Mouse (Mus musculus): ENCODE results near the gene Coq4.
A peak's percentile ranks its signal among the peaks of the same experiment; 100 is the strongest.

The Coq4 gene

GRCm38 (mm10) chr2:29787104-29787917 lies at the start of gene Coq4:
TSS of gene Coq4 (plus strand) at chr2:29787493.
- TF ChIP-seq NANOG (IDR thresholded peaks at IDR 0.05; ENCODE audit: borderline replicate concordance, low read length) (no peak), CTCF (conservative IDR thresholded peaks at IDR 0.05; ENCODE audit: low read length) (no peak), POU5F1 (IDR thresholded peaks at IDR 0.05; ENCODE audit: borderline replicate concordance, low read length) (no peak)
- Histone ChIP-seq H3K4me1 (replicated peaks; ENCODE audit: low read depth, low read length) (peaks cover 53% of the 10 kb centered on the region), H3K27me3 (ENCODE audit: insufficient read depth, low read length) (no peaks in the 10 kb centered on the region), H3K4me3 (replicated peaks; ENCODE audit: low read length) (peak within 1 kb of the TSS; percentile 93), H3K9me3 (ENCODE audit: low read length) (no peaks in the 10 kb centered on the region), H3K36me3 (ENCODE audit: insufficient read depth, low read length) (peaks cover 70% of the 10 kb centered on the region)

DNA sequence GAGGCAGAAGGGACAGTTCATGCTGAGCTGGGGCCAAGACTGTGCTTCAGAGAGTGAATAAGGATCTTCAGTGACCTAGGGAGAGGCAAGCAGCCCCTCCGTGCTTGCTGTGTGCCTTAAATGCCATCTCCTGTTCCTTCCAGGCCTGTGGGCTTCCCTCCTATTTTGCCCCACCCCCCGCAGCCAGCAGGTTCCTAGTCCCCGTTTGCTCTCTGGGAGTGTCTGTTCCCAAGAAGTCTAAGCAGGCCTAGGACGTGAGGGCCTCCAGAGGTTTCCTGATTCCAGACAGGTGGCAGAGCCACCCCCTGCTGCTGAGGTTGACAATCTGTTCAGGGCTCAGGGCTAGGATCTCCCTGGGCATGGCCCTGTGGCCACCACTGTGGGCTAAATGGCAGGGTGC lies 48.5 kb upstream of the Coq4 start:
- TF ChIP-seq NANOG (IDR thresholded peaks at IDR 0.05; ENCODE audit: borderline replicate concordance, low read length): no peak
- TF ChIP-seq POU5F1 (IDR thresholded peaks at IDR 0.05; ENCODE audit: borderline replicate concordance, low read length): no peak
- no peak for TF ChIP-seq CTCF (conservative IDR thresholded peaks at IDR 0.05; ENCODE audit: low read length)
- peaks cover 69% of the 10 kb centered on the region for H3K36me3 ChIP-seq (ENCODE audit: insufficient read depth, low read length)

GRCm38 (mm10) chr2:29739368-29739767 lies 47.9 kb upstream of the Coq4 start:
- Histone ChIP-seq H3K36me3 (ENCODE audit: insufficient read depth, low read length) (peaks cover 64% of the 10 kb centered on the region), H3K4me1 (replicated peaks; ENCODE audit: low read depth, low read length) (peaks cover 83% of the 10 kb centered on the region), H3K9me3 (ENCODE audit: low read length) (no peaks in the 10 kb centered on the region), H3K27me3 (ENCODE audit: insufficient read depth, low read length) (no peaks in the 10 kb centered on the region), H3K4me3 (replicated peaks; ENCODE audit: low read length) (no peak overlapping the region)
- TF ChIP-seq POU5F1 (IDR thresholded peaks at IDR 0.05; ENCODE audit: borderline replicate concordance, low read length): no peak
- no peak for TF ChIP-seq CTCF (conservative IDR thresholded peaks at IDR 0.05; ENCODE audit: low read length)
- TF ChIP-seq NANOG (IDR thresholded peaks at IDR 0.05; ENCODE audit: borderline replicate concordance, low read length): no peak

More for the DNA sequence above, 48.5 kb upstream of the Coq4 start:
- Histone ChIP-seq H3K4me3 (replicated peaks; ENCODE audit: low read length) (no peak overlapping the region), H3K27me3 (ENCODE audit: insufficient read depth, low read length) (no peaks in the 10 kb centered on the region), H3K9me3 (ENCODE audit: low read length) (no peaks in the 10 kb centered on the region), H3K4me1 (replicated peaks; ENCODE audit: low read depth, low read length) (peaks cover 83% of the 10 kb centered on the region)

DNA sequence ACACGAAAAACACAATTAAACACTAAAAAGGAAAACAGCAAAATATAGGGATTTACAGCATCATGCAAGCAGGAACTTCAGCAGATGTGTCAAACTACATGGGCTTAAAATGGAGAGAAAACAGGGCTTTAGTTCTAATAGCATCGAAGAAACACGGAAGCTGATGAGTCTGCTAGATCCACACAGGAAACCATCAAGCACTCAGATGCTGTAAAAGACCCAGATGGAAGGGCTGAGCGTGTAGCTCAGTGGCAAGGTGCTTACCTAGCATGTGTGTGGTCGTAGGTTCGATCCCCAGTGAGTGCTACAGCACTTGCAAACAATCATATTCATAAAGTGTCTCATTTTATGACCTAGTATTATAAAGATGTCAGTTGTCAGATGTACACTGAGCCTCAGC lies 46.1 kb upstream of the Coq4 start:
- no peaks in the 10 kb centered on the region for H3K9me3 ChIP-seq (ENCODE audit: low read length)
- H3K27me3 ChIP-seq (ENCODE audit: insufficient read depth, low read length): peaks cover under 1% of the 10 kb centered on the region; the same call in 1 of the 2 replicates
- TF ChIP-seq POU5F1 (IDR thresholded peaks at IDR 0.05; ENCODE audit: borderline replicate concordance, low read length) (no peak), NANOG (IDR thresholded peaks at IDR 0.05; ENCODE audit: borderline replicate concordance, low read length) (no peak), CTCF (conservative IDR thresholded peaks at IDR 0.05; ENCODE audit: low read length) (no peak)
- peaks cover 47% of the 10 kb centered on the region for H3K36me3 ChIP-seq (ENCODE audit: insufficient read depth, low read length)
- no peak overlapping the region for H3K4me3 ChIP-seq (replicated peaks; ENCODE audit: low read length)
- H3K4me1 ChIP-seq (replicated peaks; ENCODE audit: low read depth, low read length): peaks cover 84% of the 10 kb centered on the region

- H3K36me3 ChIP-seq (ENCODE audit: insufficient read depth, low read length): peaks cover 17% of the 10 kb centered on the region
- H3K4me3 ChIP-seq (replicated peaks; ENCODE audit: low read length): 0 out of 2 replicates have a peak overlapping the region, but pooled peaks have one; percentile 7
- no peak for TF ChIP-seq CTCF (conservative IDR thresholded peaks at IDR 0.05; ENCODE audit: low read length)
- H3K27me3 ChIP-seq (ENCODE audit: insufficient read depth, low read length): peaks cover 15% of the 10 kb centered on the region
- no peaks in the 10 kb centered on the region for H3K9me3 ChIP-seq (ENCODE audit: low read length)
- H3K4me1 ChIP-seq (replicated peaks; ENCODE audit: low read depth, low read length): peaks cover 76% of the 10 kb centered on the region
Measured at GRCm38 (mm10) chr2:29744256-29744655, 43.0 kb upstream of the Coq4 start.

DNA sequence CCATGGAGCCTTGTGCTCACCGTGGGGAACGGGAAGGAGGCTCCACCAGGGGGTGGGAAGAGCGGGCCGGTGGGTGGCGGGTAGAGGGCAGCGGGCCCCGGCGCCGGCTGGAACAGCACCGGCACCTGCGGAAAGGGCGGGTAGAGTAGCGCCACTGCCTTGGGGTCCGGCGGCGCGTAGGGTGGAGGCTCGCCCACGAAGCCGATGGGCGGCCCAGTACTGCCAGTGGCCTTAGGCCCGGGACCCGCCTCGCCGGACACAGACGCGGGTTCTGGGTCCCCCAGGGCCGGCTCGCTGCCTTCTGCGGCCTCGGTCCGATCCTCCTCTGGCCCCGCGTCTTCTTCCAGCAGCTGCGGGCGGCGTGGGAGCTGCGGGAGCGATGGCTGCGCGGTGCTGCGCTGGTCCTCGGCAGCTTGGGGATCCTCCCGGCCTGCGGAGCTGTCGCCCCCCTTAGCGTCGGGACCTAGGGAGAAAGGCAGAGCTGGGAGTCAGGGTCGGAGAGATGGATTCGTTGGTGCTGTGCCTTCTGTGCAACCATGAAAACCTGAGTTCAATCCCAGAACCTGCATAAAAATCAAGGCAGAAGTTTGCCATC lies 40.0 kb upstream of the Coq4 start:
- Histone ChIP-seq H3K27me3 (ENCODE audit: insufficient read depth, low read length) (peaks cover 37% of the 10 kb centered on the region), H3K36me3 (ENCODE audit: insufficient read depth, low read length) (0 out of 2 replicates have a peak, but pooled peaks cover 3% of the 10 kb centered on the region), H3K4me3 (replicated peaks; ENCODE audit: low read length) (peak overlapping the region; percentile 80), H3K9me3 (ENCODE audit: low read length) (no peaks in the 10 kb centered on the region), H3K4me1 (replicated peaks; ENCODE audit: low read depth, low read length) (peaks cover 85% of the 10 kb centered on the region)
- no peak for TF ChIP-seq POU5F1 (IDR thresholded peaks at IDR 0.05; ENCODE audit: borderline replicate concordance, low read length)
- TF ChIP-seq CTCF (conservative IDR thresholded peaks at IDR 0.05; ENCODE audit: low read length): no peak
- no peak for TF ChIP-seq NANOG (IDR thresholded peaks at IDR 0.05; ENCODE audit: borderline replicate concordance, low read length)

DNA sequence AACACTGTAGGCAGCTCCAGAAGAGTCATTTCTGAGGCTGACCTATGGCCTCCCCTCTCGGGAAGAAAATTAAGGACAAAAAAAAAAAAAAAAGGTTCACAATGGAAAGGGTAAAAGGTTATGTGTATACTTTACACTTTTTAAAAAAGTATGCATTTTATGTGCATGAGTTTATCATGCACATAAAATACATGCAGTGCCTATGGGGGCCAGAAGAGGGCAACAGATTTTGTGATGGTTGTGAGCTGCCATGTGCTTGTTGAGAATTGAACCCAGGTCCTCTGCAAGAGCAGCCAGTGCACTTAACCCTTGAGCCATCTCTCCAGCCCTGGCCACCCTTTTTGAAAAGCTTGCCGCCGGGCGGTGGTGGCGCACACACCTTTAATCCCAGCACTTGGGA lies 39.4 kb upstream of the Coq4 start:
- H3K9me3 ChIP-seq (ENCODE audit: low read length): peaks cover 5% of the 10 kb centered on the region; the same call in 1 of the 2 replicates
- 0 out of 2 replicates have a peak, but pooled peaks cover 3% of the 10 kb centered on the region for H3K36me3 ChIP-seq (ENCODE audit: insufficient read depth, low read length)
- TF ChIP-seq POU5F1 (IDR thresholded peaks at IDR 0.05; ENCODE audit: borderline replicate concordance, low read length) (no peak), CTCF (conservative IDR thresholded peaks at IDR 0.05; ENCODE audit: low read length) (peak; percentile 45)
- H3K27me3 ChIP-seq (ENCODE audit: insufficient read depth, low read length): peaks cover 42% of the 10 kb centered on the region
- H3K4me3 ChIP-seq (replicated peaks; ENCODE audit: low read length): peak overlapping the region; percentile 80
- peaks cover 80% of the 10 kb centered on the region for H3K4me1 ChIP-seq (replicated peaks; ENCODE audit: low read depth, low read length)

- TF ChIP-seq NANOG (IDR thresholded peaks at IDR 0.05; ENCODE audit: borderline replicate concordance, low read length) (no peak), POU5F1 (IDR thresholded peaks at IDR 0.05; ENCODE audit: borderline replicate concordance, low read length) (no peak), CTCF (conservative IDR thresholded peaks at IDR 0.05; ENCODE audit: low read length) (no peak)
- no peak overlapping the region for H3K4me3 ChIP-seq (replicated peaks; ENCODE audit: low read length)
- H3K36me3 ChIP-seq (ENCODE audit: insufficient read depth, low read length): 0 out of 2 replicates have a peak, but pooled peaks cover 2% of the 10 kb centered on the region
- peaks cover 74% of the 10 kb centered on the region for H3K4me1 ChIP-seq (replicated peaks; ENCODE audit: low read depth, low read length)
- H3K27me3 ChIP-seq (ENCODE audit: insufficient read depth, low read length): peaks cover 47% of the 10 kb centered on the region
- peaks cover 6% of the 10 kb centered on the region; the same call in 1 of the 2 replicates for H3K9me3 ChIP-seq (ENCODE audit: low read length)
Measured at GRCm38 (mm10) chr2:29748499-29748898, 38.8 kb upstream of the Coq4 start.
